29 mouse cellular contexts compared by ENCODE assay signal in the genomic region with DNA sequence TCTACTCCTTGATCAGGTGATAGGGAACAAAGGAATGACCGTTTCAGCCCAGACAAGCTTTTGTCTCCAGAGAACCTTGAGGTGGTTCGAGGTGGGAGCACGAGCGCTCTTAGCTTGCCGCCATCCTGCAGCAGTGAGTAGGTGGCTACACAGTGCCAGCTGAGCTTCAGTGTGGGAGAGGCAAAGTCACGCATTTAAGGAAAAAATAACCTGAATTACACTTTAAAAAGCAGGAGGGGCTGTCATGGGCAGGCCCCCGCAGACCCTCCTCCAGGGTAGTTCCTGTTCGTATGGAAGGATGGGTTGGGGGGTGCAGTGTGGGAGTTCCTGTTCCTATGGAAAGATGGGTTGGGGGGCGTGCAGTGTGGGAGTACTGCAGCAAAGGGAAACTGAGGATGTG. TPM values are rescaled to one million over a fixed set of nuclear protein-coding genes. Genes with fewer than 3 reads are reported as not detected.
A peak's percentile ranks its signal among the peaks of the same experiment; 100 is the strongest.
DNase-seq lines count a peak whose midpoint lies in the region; TF ChIP-seq lines count a peak whose summit lies in the region.
"Had no signal": no experiment of that assay in that cellular context is flagged by ENCODE, and none has a peak within 500 bp of the region (broad histone marks: within the 10 kb centered on the region; RNA-seq: fewer than 3 reads in every experiment).

No protein-coding gene starts in this region.

- intact Hi-C loops in heart, postnatal 25 days (cut with DNase I): no loop called here
- intact Hi-C loops in left cerebral cortex, postnatal 25 days (cut with DNase I): loop anchor here (1.0 kb wide), 1 partner anchor 10 kb away; no protein-coding TSS in a partner anchor
- intact Hi-C loops in heart, postnatal 36 days (cut with DNase I): no loop called here

- TF ChIP-seq CTCF in cortical plate, adult 2 months (IDR thresholded peaks at IDR 0.05; ENCODE audit: extremely low read depth, insufficient read depth, low read length): no peak

- H3K27ac ChIP-seq in cortical plate, adult 2 months (ENCODE audit: insufficient read depth, low read length): peak overlapping the region; percentile 55
- H3K27ac ChIP-seq: heart, adult 2 months; heart, embryonic 13.5 days; hindbrain, embryonic 13.5 days; kidney, postnatal 0 days; limb, embryonic 12.5 days; neural tube, embryonic 15.5 days; stomach, postnatal 0 days had no signal

- H3K4me1 ChIP-seq in cortical plate, adult 2 months (ENCODE audit: control insufficient read depth, insufficient read depth, low read length): peaks cover 6% of the 10 kb centered on the region
- H3K4me1 ChIP-seq: heart, embryonic 13.5 days; hindbrain, embryonic 13.5 days; limb, embryonic 12.5 days; neural tube, embryonic 15.5 days had no signal

- no peak for TF ChIP-seq POLR2A in cortical plate, adult 2 months (IDR thresholded peaks at IDR 0.05; ENCODE audit: extremely low read depth, insufficient read depth, low read length)

- DNase-seq in heart, adult 11 months: peak; percentile 76
- no peak for DNase-seq in heart, postnatal 25 days (ENCODE audit: low spot score)
- peak; percentile 60 to 89 for DNase-seq in left cerebral cortex, postnatal 25 days (ENCODE audit: low spot score in 2 of 2)
- peak; percentile 62 to 76 for DNase-seq in right cerebral cortex, postnatal 36 days (ENCODE audit: low spot score in 2 of 2)
- DNase-seq in heart, postnatal 36 days: no peak
- DNase-seq in ovary, adult 18-20 months (ENCODE audit: low spot score): no peak
- DNase-seq: adrenal gland, postnatal 25 days; cerebellum, adult 11 months; cerebellum, postnatal 10 days; forebrain, postnatal 0 days; gastrocnemius, postnatal 25 days; heart, adult 2 months; heart, postnatal 14 days; kidney, adult 2 months; liver, postnatal 0 days had no signal

- no peak overlapping the region for H3K4me3 ChIP-seq in cortical plate, adult 2 months (ENCODE audit: insufficient read depth, low read length)
- H3K4me3 ChIP-seq: heart, adult 2 months; heart, embryonic 13.5 days; hindbrain, embryonic 13.5 days; limb, embryonic 12.5 days; neural tube, embryonic 15.5 days had no signal

RNA-seq across cellular contexts. Expression of gene Gm42517, which starts 8.2 kb away (rescaled TPM):
- total RNA-seq in heart, postnatal 25 days (2021): under 1 TPM; 0.50 to 0.78 TPM
- polyA plus RNA-seq in cortical plate, adult 2 months (2012; rRNA removed): 57.7 and 58.3 TPM in 2 replicates
- total RNA-seq in left cerebral cortex, postnatal 25 days (2021): 10 to 100 TPM; 69.2 to 70.0 TPM
- under 1 TPM; 0.78 to 0.81 TPM for total RNA-seq in heart, postnatal 36 days (2021)
- total RNA-seq: megakaryocyte progenitor cell, adult 5-6 weeks had no signal
- polyA plus RNA-seq: CD4-positive, CD25-positive, alpha-beta regulatory T cell, adult 4 months; embryonic facial prominence, embryonic 11.5 days; heart, embryonic 13.5 days; limb, embryonic 12.5 days; liver, postnatal 0 days; thymus, postnatal 0 days had no signal

RNA-seq across cellular contexts. Expression of gene Pde6b, which starts 28.7 kb away (rescaled TPM):
- total RNA-seq in heart, postnatal 25 days (2021): not detected
- 0.25 and 0.26 TPM in 2 replicates for polyA plus RNA-seq in cortical plate, adult 2 months (2012; rRNA removed)
- under 1 TPM; 0.16 to 0.27 TPM for total RNA-seq in left cerebral cortex, postnatal 25 days (2021)
- total RNA-seq in heart, postnatal 36 days (2021): not detected
- total RNA-seq: adrenal gland, postnatal 25 days; gastrocnemius, postnatal 25 days; heart, adult 2 months; heart, postnatal 14 days; megakaryocyte progenitor cell, adult 5-6 weeks had no signal
- polyA plus RNA-seq: embryonic facial prominence, embryonic 11.5 days; heart, adult 2 months; kidney, adult 2 months; large intestine, adult 2 months; lung, postnatal 0 days; small intestine, adult 2 months had no signal

RNA-seq across cellular contexts. Expression of gene Pigg, which starts 47.1 kb away (rescaled TPM):
- 10 to 100 TPM in 1 of 2 experiments, 1 to 10 TPM in 1; 9.0 to 10.7 TPM for total RNA-seq in heart, postnatal 25 days (2021)
- 8.3 and 8.7 TPM in 2 replicates for polyA plus RNA-seq in cortical plate, adult 2 months (2012; rRNA removed)
- 10 to 100 TPM; 12.5 TPM for total RNA-seq in left cerebral cortex, postnatal 25 days (2021)
- 1 to 10 TPM; 10.0 TPM for total RNA-seq in heart, postnatal 36 days (2021)

Comparison
In these comparisons a context has a peak if more than half of its experiments do, and no peak if none do; other contexts are left out.
1. DNase-seq: peak in heart, adult 11 months (single experiment), left cerebral cortex, postnatal 25 days (2 of 2) and right cerebral cortex, postnatal 36 days (2 of 2); none in heart, postnatal 25 days (single experiment), heart, postnatal 36 days (0 of 2) and ovary, adult 18-20 months (single experiment).
2. RNA of gene Gm42517, which starts 8.2 kb away (total RNA-seq): 69.2 to 70.0 TPM in left cerebral cortex, postnatal 25 days; 0.78 to 0.81 TPM in heart, postnatal 36 days and 0.50 to 0.78 TPM in heart, postnatal 25 days; every median in the first group is over 10 times any median in the second.